Mouse (Mus musculus): ENCODE data around the gene Fau. TPM values are rescaled to one million over a fixed set of nuclear protein-coding genes. Genes with fewer than 3 reads are reported as not detected.
A peak's percentile ranks its signal among the peaks of the same experiment; 100 is the strongest.

The Fau gene
- total RNA-seq, 2 experiments from 2014 or later = 1,446 to 1,549 TPM

GRCm38 (mm10) chr19:6070571-6071250 lies 13.1 kb downstream of the Fau start:
- no peak for DNase-seq (ENCODE audit: low spot score in 2 of 2)

- DNase-seq (ENCODE audit: low spot score in 2 of 2) = no peak
These were observed 13.6 kb downstream of the Fau start for GRCm38 (mm10) chr19:6071261-6071660.

- DNase-seq (ENCODE audit: low spot score in 2 of 2) = no peak
These were observed 16.2 kb downstream of the Fau start for GRCm38 (mm10) chr19:6073889-6074288.

- DNase-seq (ENCODE audit: low spot score in 2 of 2) = peak; percentile 62 to 67
These were observed 19.1 kb downstream of the Fau start, which contains the start of gene Vps51 for GRCm38 (mm10) chr19:6076564-6077393. Gene Vps51, minus strand, starts transcription at chr19:6077231.

GRCm38 (mm10) chr19:6079983-6080480 lies 22.4 kb downstream of the Fau start, which contains the start of gene Tmem262:
Gene Tmem262, plus strand, starts transcription at chr19:6080033.
- no peak for DNase-seq (ENCODE audit: low spot score in 2 of 2)

GRCm38 (mm10) chr19:6082156-6082555 lies 24.5 kb downstream of the Fau start, which contains the start of gene Gm28374:
Gene Gm28374, minus strand, starts transcription at chr19:6082256.
- no peak for DNase-seq (ENCODE audit: low spot score in 2 of 2)

- peak; percentile 83 to 89 for DNase-seq (ENCODE audit: low spot score in 2 of 2)
These were observed 27.0 kb downstream of the Fau start, which contains the start of the genes Zfpl1 and Cdca5 for GRCm38 (mm10) chr19:6084478-6085248. Gene Zfpl1, minus strand, starts transcription at chr19:6084956. Gene Cdca5, plus strand, starts transcription at chr19:6084983.

GRCm38 (mm10) chr19:6085417-6085879 lies 27.8 kb downstream of the Fau start:
- DNase-seq (ENCODE audit: low spot score in 2 of 2) = peak in 1 of 2 experiments; percentile 32

GRCm38 (mm10) chr19:6088841-6089240 lies 31.2 kb downstream of the Fau start:
- DNase-seq (ENCODE audit: low spot score in 2 of 2) = no peak

- DNase-seq (ENCODE audit: low spot score in 2 of 2) = no peak
These were observed 36.5 kb downstream of the Fau start, which contains the start of gene AC131692.1 for GRCm38 (mm10) chr19:6094119-6094518. Gene AC131692.1, plus strand, starts transcription at chr19:6094419.

GRCm38 (mm10) chr19:6097847-6098246 lies 40.2 kb downstream of the Fau start:
- no peak for DNase-seq (ENCODE audit: low spot score in 2 of 2)

GRCm38 (mm10) chr19:6101186-6101585 lies 43.5 kb downstream of the Fau start:
- no peak for DNase-seq (ENCODE audit: low spot score in 2 of 2)

GRCm38 (mm10) chr19:6102169-6102853 lies 44.7 kb downstream of the Fau start:
- no peak for DNase-seq (ENCODE audit: low spot score in 2 of 2)

- DNase-seq (ENCODE audit: low spot score in 2 of 2) = no peak
These were observed 46.8 kb downstream of the Fau start for GRCm38 (mm10) chr19:6104476-6104875.

- no peak for DNase-seq (ENCODE audit: low spot score in 2 of 2)
These were observed 47.9 kb downstream of the Fau start, which contains the start of gene Naaladl1 for GRCm38 (mm10) chr19:6105586-6105985. Gene Naaladl1, plus strand, starts transcription at chr19:6105782.

Small RNA genes lying within 50 kb of the gene (microRNA-seq; reads per million reads assigned to microRNA genes)
- gene Mir6988 = 2.4 reads per million

Other genes with a start within 250 kb of the Fau start
- 10 to 100 TPM; 42.4 to 45.9 TPM for gene Frmd8, start 182.6 kb upstream of the Fau start, total RNA-seq (2021)
- gene Slc25a45, start 180.0 kb upstream of the Fau start, total RNA-seq (2021) = 10 to 100 TPM; 25.9 to 26.3 TPM
- 1 to 10 TPM; 3.1 TPM for gene Tigd3, start 163.7 kb upstream of the Fau start, total RNA-seq (2021)
- 100 to 1,000 TPM; 158 to 169 TPM for gene Dpf2, start 144.8 kb upstream of the Fau start, total RNA-seq (2021)
- gene Cdc42ep2, start 133.0 kb upstream of the Fau start, total RNA-seq (2021) = 10 to 100 TPM; 11.4 TPM
- 10 to 100 TPM; 35.0 to 37.9 TPM for gene Pola2, start 93.6 kb upstream of the Fau start, total RNA-seq (2021)
- not detected for gene Slc22a20, start 71.7 kb upstream of the Fau start, total RNA-seq (2021)
- gene Capn1, start 41.9 kb upstream of the Fau start, total RNA-seq (2021) = 10 to 100 TPM; 28.5 to 43.9 TPM
- 10 to 100 TPM; 45.8 to 48.1 TPM for gene Syvn1, start 11.3 kb upstream of the Fau start, total RNA-seq (2021)
- gene Mrpl49, start 59 bp upstream of the Fau start, total RNA-seq (2021) = 10 to 100 TPM; 55.6 to 63.5 TPM
- 10 to 100 TPM; 28.0 to 31.0 TPM for gene Znhit2, start 3.3 kb downstream of the Fau start, total RNA-seq (2021)
- gene Tm7sf2, start 10.5 kb downstream of the Fau start, total RNA-seq (2021) = 10 to 100 TPM; 17.0 to 25.1 TPM
- 10 to 100 TPM; 80.2 to 83.4 TPM for gene Vps51, start 19.4 kb downstream of the Fau start, total RNA-seq (2021)
- not detected for gene Tmem262, start 22.2 kb downstream of the Fau start, total RNA-seq (2021)
- under 1 TPM in 1 of 2 experiments, not detected in 1; 0.95 TPM for gene Gm28374, start 24.4 kb downstream of the Fau start, total RNA-seq (2021)
- 10 to 100 TPM; 49.6 to 52.9 TPM for gene Zfpl1, start 27.1 kb downstream of the Fau start, total RNA-seq (2021)
- gene Cdca5, start 27.1 kb downstream of the Fau start, total RNA-seq (2021) = 10 to 100 TPM; 12.4 to 13.7 TPM
- under 1 TPM; 0.62 to 0.98 TPM for gene AC131692.1, start 36.6 kb downstream of the Fau start, total RNA-seq (2021)
- 1 to 10 TPM in 1 of 2 experiments, under 1 TPM in 1; 0.73 to 1.1 TPM for gene Naaladl1, start 47.9 kb downstream of the Fau start, total RNA-seq (2021)
- gene Sac3d1, start 60.8 kb downstream of the Fau start, total RNA-seq (2021) = 10 to 100 TPM; 18.6 TPM
- 10 to 100 TPM; 27.1 to 27.7 TPM for gene Snx15, start 70.5 kb downstream of the Fau start, total RNA-seq (2021)
- gene Batf2, start 83.1 kb downstream of the Fau start, total RNA-seq (2021) = 1 to 10 TPM in 1 of 2 experiments, under 1 TPM in 1; 0.81 to 2.0 TPM
- gene Arl2, start 83.7 kb downstream of the Fau start, total RNA-seq (2021) = 10 to 100 TPM; 64.2 to 65.1 TPM
- gene Majin, start 126.5 kb downstream of the Fau start, total RNA-seq (2021) = 1 to 10 TPM; 2.1 to 3.5 TPM
- gene Gpha2, start 168.5 kb downstream of the Fau start, total RNA-seq (2021) = 10 to 100 TPM; 40.5 to 50.4 TPM
- gene Ppp2r5b, start 178.0 kb downstream of the Fau start, total RNA-seq (2021) = 10 to 100 TPM; 68.4 to 71.2 TPM
- gene Atg2a, start 183.8 kb downstream of the Fau start, total RNA-seq (2021) = 10 to 100 TPM; 40.0 to 41.1 TPM
- 10 to 100 TPM; 88.2 to 90.2 TPM for gene Ehd1, start 218.9 kb downstream of the Fau start, total RNA-seq (2021)
- gene Cdc42bpg, start 248.6 kb downstream of the Fau start, total RNA-seq (2021) = 10 to 100 TPM; 18.4 to 20.6 TPM